Mouse (Mus musculus) testis, adult 10 weeks (tissue): Measurements from ENCODE around the gene Tmem266. TPM values are rescaled to one million over a fixed set of nuclear protein-coding genes. Genes with fewer than 3 reads are reported as not detected.

Experiments used
- polyA plus RNA-seq: library from polyadenylated mRNA; stranded (reverse); fragments of 350-450 nt; fragmentation: Illumina TruSeq; extraction: RNeasy Lipid Tissue Mini Kit (QIAGEN cat#74804); gene quantifications from one replicate; pipeline ENCODE4 v1.2.3, GENCODE M21; 2014; ENCODE audit warnings: low read depth, low replicate concordance

Gene Tmem266
- polyA plus RNA-seq: not detected

GRCm38 (mm10) chr9:55326515-55327233, at the start of gene Tmem266, which contains the start of gene Nrg4:
Gene Tmem266, plus strand, starts transcription at chr9:55326913.
Gene Nrg4, minus strand, starts transcription at chr9:55326844.

Other genes starting within 250 kb of the Tmem266 start
- 157 TPM for gene Ube2q2, start 178.1 kb upstream of the Tmem266 start, polyA plus RNA-seq
- gene Fbxo22, start 118.0 kb upstream of the Tmem266 start, polyA plus RNA-seq: 12.9 TPM
- 0.60 TPM for gene Nrg4, start 69 bp upstream of the Tmem266 start, polyA plus RNA-seq
- 64.4 TPM for gene Etfa, start 185.3 kb downstream of the Tmem266 start, polyA plus RNA-seq
- not detected for gene Isl2, start 211.8 kb downstream of the Tmem266 start, polyA plus RNA-seq